Mouse (Mus musculus): ENCODE data around the gene Nckap1. TPM values are rescaled to one million over a fixed set of nuclear protein-coding genes. Genes with fewer than 3 reads are reported as not detected.

Nckap1 gene
- polyA plus RNA-seq (2015; fragmentation: Nextera tagmentation; extraction: Ambion mirVana) = 92.3 and 99.6 TPM in 2 replicates

GRCm38 (mm10) chr2:80581043-80581711 lies at the start of gene Nckap1:
TSS of gene Nckap1 (minus strand) at chr2:80581380.
- under 1% methylated on average over 49 of the region's 88 CpGs for WGBS
- ATAC-seq = peak; percentile 96
- H3K9ac ChIP-seq (ENCODE audit: low read depth, low read length) = peak within 1 kb of the TSS; percentile 99
- peak within 1 kb of the TSS; percentile 98 for H3K27ac ChIP-seq (ENCODE audit: low read length)
- H3K4me2 ChIP-seq (ENCODE audit: low read length) = peak within 1 kb of the TSS; percentile 75
- peaks cover 15% of the 10 kb centered on the region for H3K4me1 ChIP-seq (ENCODE audit: control insufficient read depth, insufficient read depth, low read length)
- no peaks in the 10 kb centered on the region for H3K9me3 ChIP-seq (replicated peaks; ENCODE audit: control insufficient read depth, low read length, poor library complexity, severe bottlenecking)
- peak within 1 kb of the TSS; percentile 94 for H3K4me3 ChIP-seq (ENCODE audit: low read depth, low read length)
- H3K36me3 ChIP-seq (ENCODE audit: control insufficient read depth, insufficient read depth, low read length) = no peaks in the 10 kb centered on the region
- H3K27me3 ChIP-seq (ENCODE audit: control insufficient read depth, insufficient read depth, low read depth, low read length) = no peaks in the 10 kb centered on the region

DNA sequence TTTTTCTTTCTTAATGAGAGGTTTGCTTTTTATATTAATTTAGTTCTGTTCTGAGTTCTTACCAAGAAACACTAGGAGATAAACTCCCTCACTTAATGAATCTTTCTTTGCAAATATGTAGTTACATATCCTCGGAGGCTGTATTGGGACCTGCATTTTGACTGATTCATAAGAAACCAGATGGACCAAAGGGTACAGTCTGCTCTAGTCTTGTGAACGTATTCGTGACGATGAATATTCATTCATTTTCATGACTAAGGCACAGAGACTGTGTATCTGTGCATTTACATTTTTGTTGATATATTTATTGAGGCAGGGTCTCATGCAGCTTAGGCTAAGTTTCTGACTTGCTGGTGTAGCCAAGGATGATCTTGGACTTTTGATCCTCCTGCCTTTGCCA lies 43.3 kb upstream of the Nckap1 start:
- H3K4me3 ChIP-seq (ENCODE audit: low read depth, low read length) = no peak overlapping the region
- H3K9me3 ChIP-seq (replicated peaks; ENCODE audit: control insufficient read depth, low read length, poor library complexity, severe bottlenecking) = no peaks in the 10 kb centered on the region; the same call in 1 of the 2 replicates
- no peaks in the 10 kb centered on the region for H3K27me3 ChIP-seq (ENCODE audit: control insufficient read depth, insufficient read depth, low read depth, low read length)
- no peak overlapping the region for H3K9ac ChIP-seq (ENCODE audit: low read depth, low read length)
- H3K4me1 ChIP-seq (ENCODE audit: control insufficient read depth, insufficient read depth, low read length) = no peaks in the 10 kb centered on the region
- H3K27ac ChIP-seq (ENCODE audit: low read length) = no peak overlapping the region
- ATAC-seq = no peak
- no peak overlapping the region for H3K4me2 ChIP-seq (ENCODE audit: low read length)
- WGBS = 97% methylated on average over 4 of the region's 4 CpGs
- H3K36me3 ChIP-seq (ENCODE audit: control insufficient read depth, insufficient read depth, low read length) = peaks cover 20% of the 10 kb centered on the region

DNA sequence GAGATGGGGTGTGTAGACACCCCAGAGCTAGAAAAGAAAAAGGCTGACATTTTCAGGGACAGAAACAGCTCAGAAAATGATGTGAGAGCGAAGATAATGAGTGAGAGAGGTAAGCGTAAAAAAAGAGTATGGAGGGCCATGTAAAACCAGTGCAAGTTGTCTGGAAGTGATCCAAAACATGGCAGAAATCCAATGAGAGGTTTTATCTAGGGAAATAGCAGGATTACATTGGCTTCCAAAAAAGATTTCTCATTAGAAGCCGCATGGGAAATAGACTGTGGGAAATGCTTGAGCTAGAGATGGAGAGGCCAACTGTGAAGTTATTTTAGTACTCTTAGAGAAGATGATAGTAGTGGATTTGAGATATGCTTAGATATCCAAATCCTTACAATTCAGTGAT lies 40.7 kb upstream of the Nckap1 start:
- no peaks in the 10 kb centered on the region; the same call in 1 of the 2 replicates for H3K9me3 ChIP-seq (replicated peaks; ENCODE audit: control insufficient read depth, low read length, poor library complexity, severe bottlenecking)
- H3K27me3 ChIP-seq (ENCODE audit: control insufficient read depth, insufficient read depth, low read depth, low read length) = no peaks in the 10 kb centered on the region
- peaks cover 18% of the 10 kb centered on the region for H3K36me3 ChIP-seq (ENCODE audit: control insufficient read depth, insufficient read depth, low read length)
- no peak overlapping the region for H3K4me2 ChIP-seq (ENCODE audit: low read length)
- H3K9ac ChIP-seq (ENCODE audit: low read depth, low read length) = no peak overlapping the region
- H3K27ac ChIP-seq (ENCODE audit: low read length) = no peak overlapping the region
- H3K4me1 ChIP-seq (ENCODE audit: control insufficient read depth, insufficient read depth, low read length) = peaks cover 13% of the 10 kb centered on the region
- 90% methylated on average over 3 of the region's 3 CpGs for whole genome bisulfite sequencing
- H3K4me3 ChIP-seq (ENCODE audit: low read depth, low read length) = no peak overlapping the region
- no peak for ATAC-seq

- Histone ChIP-seq H3K4me2 (ENCODE audit: low read length) (no peak overlapping the region), H3K36me3 (ENCODE audit: control insufficient read depth, insufficient read depth, low read length) (peaks cover 7% of the 10 kb centered on the region), H3K9ac (ENCODE audit: low read depth, low read length) (no peak overlapping the region), H3K27ac (ENCODE audit: low read length) (no peak overlapping the region), H3K27me3 (ENCODE audit: control insufficient read depth, insufficient read depth, low read depth, low read length) (no peaks in the 10 kb centered on the region), H3K4me3 (ENCODE audit: low read depth, low read length) (no peak overlapping the region), H3K4me1 (ENCODE audit: control insufficient read depth, insufficient read depth, low read length) (peaks cover 13% of the 10 kb centered on the region), H3K9me3 (replicated peaks; ENCODE audit: control insufficient read depth, low read length, poor library complexity, severe bottlenecking) (no peaks in the 10 kb centered on the region)
- WGBS = 89% methylated on average over 3 of the region's 3 CpGs
- no peak for ATAC-seq
Observed at GRCm38 (mm10) chr2:80618991-80619390, 37.8 kb upstream of the Nckap1 start.

- H3K9ac ChIP-seq (ENCODE audit: low read depth, low read length) = peak within 1 kb of the TSS; percentile 74
- WGBS = 1% methylated on average over 21 of the region's 21 CpGs
- peak within 1 kb of the TSS; percentile 85 for H3K27ac ChIP-seq (ENCODE audit: low read length)
- peak; percentile 100 for ATAC-seq
- peaks cover 13% of the 10 kb centered on the region for H3K4me1 ChIP-seq (ENCODE audit: control insufficient read depth, insufficient read depth, low read length)
- H3K36me3 ChIP-seq (ENCODE audit: control insufficient read depth, insufficient read depth, low read length) = no peaks in the 10 kb centered on the region
- peak within 1 kb of the TSS; percentile 83 for H3K4me2 ChIP-seq (ENCODE audit: low read length)
- H3K27me3 ChIP-seq (ENCODE audit: control insufficient read depth, insufficient read depth, low read depth, low read length) = no peaks in the 10 kb centered on the region
- peak within 1 kb of the TSS; percentile 49 for H3K4me3 ChIP-seq (ENCODE audit: low read depth, low read length)
- no peaks in the 10 kb centered on the region for H3K9me3 ChIP-seq (replicated peaks; ENCODE audit: control insufficient read depth, low read length, poor library complexity, severe bottlenecking)
Observed at GRCm38 (mm10) chr2:80616854-80617737, 35.9 kb upstream of the Nckap1 start, which contains the start of the genes Dusp19 and Nup35. TSS of gene Dusp19 (plus strand) at chr2:80617045. TSS of gene Nup35 (plus strand) at chr2:80617236.

DNA sequence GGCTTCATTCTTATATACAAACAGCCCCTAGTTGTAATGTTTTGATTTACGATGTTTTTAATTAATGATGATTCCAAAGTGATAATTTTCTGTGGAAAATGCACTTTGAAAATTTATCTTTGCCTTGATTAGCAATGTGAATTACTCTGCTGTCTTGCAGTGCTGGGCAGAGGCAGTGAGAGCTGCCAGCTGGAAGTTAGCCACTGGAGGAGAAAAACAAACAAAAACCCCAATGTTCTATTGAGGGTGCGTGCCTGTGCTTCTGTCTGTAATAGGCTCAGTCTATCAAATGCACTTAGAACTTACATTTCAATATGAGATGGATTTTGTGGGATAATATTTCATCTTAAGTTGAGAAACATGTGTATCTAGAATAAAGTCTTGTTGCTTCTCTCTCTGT lies 31.6 kb upstream of the Nckap1 start:
- 61% methylated on average over 2 of the region's 2 CpGs for WGBS
- peaks cover 1% of the 10 kb centered on the region for H3K4me1 ChIP-seq (ENCODE audit: control insufficient read depth, insufficient read depth, low read length)
- H3K27ac ChIP-seq (ENCODE audit: low read length) = no peak overlapping the region
- H3K4me3 ChIP-seq (ENCODE audit: low read depth, low read length) = no peak overlapping the region
- no peak overlapping the region for H3K9ac ChIP-seq (ENCODE audit: low read depth, low read length)
- H3K36me3 ChIP-seq (ENCODE audit: control insufficient read depth, insufficient read depth, low read length) = no peaks in the 10 kb centered on the region
- no peaks in the 10 kb centered on the region for H3K9me3 ChIP-seq (replicated peaks; ENCODE audit: control insufficient read depth, low read length, poor library complexity, severe bottlenecking)
- H3K27me3 ChIP-seq (ENCODE audit: control insufficient read depth, insufficient read depth, low read depth, low read length) = no peaks in the 10 kb centered on the region
- ATAC-seq = no peak
- H3K4me2 ChIP-seq (ENCODE audit: low read length) = no peak overlapping the region

DNA sequence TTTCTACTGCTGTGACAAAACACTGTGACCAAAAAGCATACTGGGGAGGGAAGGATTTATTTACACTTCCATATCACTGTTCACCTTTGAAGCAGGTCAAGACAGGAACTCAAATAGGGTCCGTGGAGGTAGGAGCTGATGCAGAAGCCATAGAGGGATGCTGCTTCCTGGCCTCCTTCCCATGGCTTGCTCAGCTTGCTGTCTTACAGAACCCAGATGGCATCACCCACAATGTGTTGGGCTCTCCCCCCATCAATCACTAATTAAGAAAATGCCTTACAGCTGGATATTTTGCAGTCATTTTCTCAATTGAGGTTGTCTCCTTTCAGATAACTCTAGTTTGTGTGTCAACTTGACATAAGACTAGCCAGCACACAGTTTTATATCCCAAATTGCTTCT lies 31.1 kb upstream of the Nckap1 start:
- Histone ChIP-seq H3K9ac (ENCODE audit: low read depth, low read length) (no peak overlapping the region), H3K27me3 (ENCODE audit: control insufficient read depth, insufficient read depth, low read depth, low read length) (no peaks in the 10 kb centered on the region), H3K27ac (ENCODE audit: low read length) (no peak overlapping the region), H3K4me1 (ENCODE audit: control insufficient read depth, insufficient read depth, low read length) (no peaks in the 10 kb centered on the region), H3K4me3 (ENCODE audit: low read depth, low read length) (no peak overlapping the region), H3K9me3 (replicated peaks; ENCODE audit: control insufficient read depth, low read length, poor library complexity, severe bottlenecking) (no peaks in the 10 kb centered on the region), H3K36me3 (ENCODE audit: control insufficient read depth, insufficient read depth, low read length) (no peaks in the 10 kb centered on the region), H3K4me2 (ENCODE audit: low read length) (no peak overlapping the region)
- 90% methylated on average over 1 of the region's 1 CpGs for WGBS
- no peak for ATAC-seq

DNA sequence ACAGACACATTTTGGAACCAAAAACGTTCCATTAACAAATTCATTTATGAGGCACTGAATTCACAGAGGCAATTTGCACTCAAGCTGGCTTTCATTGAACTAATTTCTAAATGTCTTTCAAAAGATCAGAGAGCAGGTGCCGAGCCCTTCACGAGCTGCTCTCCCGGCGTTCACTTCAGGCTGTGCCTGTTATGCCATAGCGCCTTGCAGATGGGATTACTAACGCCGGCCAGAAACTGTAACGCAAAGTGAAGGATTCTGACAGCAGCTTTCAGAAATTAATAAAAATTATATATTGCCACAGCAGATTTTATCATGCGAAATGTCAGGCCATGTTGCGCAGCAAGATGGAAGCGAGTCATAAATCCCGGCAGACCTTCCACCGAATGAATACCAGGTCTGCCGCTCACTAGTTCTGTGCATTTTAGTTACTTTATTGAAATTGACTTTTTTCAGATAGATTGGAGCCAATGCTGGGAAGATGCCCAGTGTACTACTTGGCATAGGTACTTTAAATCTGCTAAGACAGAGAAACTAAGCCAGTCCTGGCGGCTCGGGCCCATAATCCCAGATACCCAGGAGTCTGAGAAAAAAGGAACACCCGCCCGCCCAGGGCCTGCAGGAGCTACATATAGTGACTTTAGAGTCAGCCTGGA lies 22.7 kb upstream of the Nckap1 start:
- Histone ChIP-seq H3K4me2 (ENCODE audit: low read length) (no peak overlapping the region), H3K4me1 (ENCODE audit: control insufficient read depth, insufficient read depth, low read length) (no peaks in the 10 kb centered on the region), H3K4me3 (ENCODE audit: low read depth, low read length) (no peak overlapping the region), H3K27ac (ENCODE audit: low read length) (no peak overlapping the region), H3K9ac (ENCODE audit: low read depth, low read length) (no peak overlapping the region), H3K36me3 (ENCODE audit: control insufficient read depth, insufficient read depth, low read length) (no peaks in the 10 kb centered on the region), H3K27me3 (ENCODE audit: control insufficient read depth, insufficient read depth, low read depth, low read length) (no peaks in the 10 kb centered on the region), H3K9me3 (replicated peaks; ENCODE audit: control insufficient read depth, low read length, poor library complexity, severe bottlenecking) (no peaks in the 10 kb centered on the region)
- ATAC-seq = no peak
- WGBS = 78% methylated on average over 19 of the region's 19 CpGs

Measured in midbrain, embryonic 16.5 days (tissue).